Mouse (Mus musculus) hematopoietic stem cell, adult 5-6 weeks (primary cell): ENCODE measurements at regions not wholly inside any gene's neighbourhood (a gene's known extent, or its start where the extent isn't known, plus 50 kb on each side); places are given as distances from the start of the nearest gene placed in this dataset.

Experiments used
- ATAC-seq, 2 experiments: fragments of 125-278 bp in 1 of 2; replicated peaks in 1 of 2; 2 replicates each; pipeline ENCODE4 v1.8.0; 2016 to 2017; ENCODE audit warnings: inconsistent platforms in 2 of 2, mild to moderate bottlenecking in 2 of 2, moderate number of reproducible peaks in 2 of 2, low read depth in 1 of 2, moderate TSS enrichment in 1 of 2; ENCODE audit not compliant: low FRiP score in 2 of 2, poor library complexity in 2 of 2, severe bottlenecking in 2 of 2, insufficient read depth in 1 of 2, low TSS enrichment in 1 of 2

DNA sequence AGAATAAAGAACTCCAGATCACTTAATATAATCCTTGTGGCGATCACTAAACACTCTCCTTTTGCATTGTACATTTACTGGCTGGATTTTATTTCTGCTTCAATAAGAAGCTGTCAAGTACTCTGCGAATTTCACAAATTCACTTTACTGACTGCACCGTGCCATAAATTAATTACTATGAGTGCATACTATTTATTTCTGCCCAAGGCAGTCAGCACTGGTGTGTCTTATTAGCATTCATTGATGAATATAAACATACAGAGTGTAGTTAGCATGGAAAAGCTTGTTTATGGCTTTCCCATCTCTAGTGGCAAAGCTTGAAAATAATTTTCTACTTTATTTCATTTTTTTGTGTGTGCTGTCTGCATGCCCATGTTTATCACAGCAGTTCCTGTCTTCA, 453.3 kb upstream of the Lmcd1 start:
- ATAC-seq, result no peak

GRCm38 (mm10) chr6:111844321-111844835, 429.2 kb upstream of the Lmcd1 start:
- no peak for ATAC-seq

DNA sequence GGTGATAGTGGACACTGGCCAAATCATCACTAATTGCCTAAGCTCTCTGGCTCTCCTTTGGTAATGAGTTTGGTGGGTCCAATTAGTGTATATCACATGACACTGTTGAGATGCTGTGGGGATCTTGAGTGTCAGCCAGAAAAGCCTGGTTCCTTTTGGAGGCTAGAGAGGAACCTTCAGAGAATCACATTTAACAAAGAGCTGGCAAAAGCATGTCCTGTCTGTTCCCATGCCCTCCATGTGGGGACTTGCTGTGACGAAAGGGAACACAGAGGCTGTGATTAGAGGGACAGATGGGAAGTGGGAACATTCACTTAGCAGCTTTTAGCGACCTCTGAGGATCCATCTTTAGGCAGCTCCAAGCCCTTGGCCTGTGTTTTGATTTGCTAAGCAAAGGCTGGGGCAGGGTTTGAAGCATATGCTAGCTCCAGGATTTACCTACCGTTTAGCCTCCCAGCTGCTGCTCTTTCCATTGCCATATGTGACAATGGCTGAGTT, 407.4 kb upstream of the Lmcd1 start:
- ATAC-seq, result no peak

DNA sequence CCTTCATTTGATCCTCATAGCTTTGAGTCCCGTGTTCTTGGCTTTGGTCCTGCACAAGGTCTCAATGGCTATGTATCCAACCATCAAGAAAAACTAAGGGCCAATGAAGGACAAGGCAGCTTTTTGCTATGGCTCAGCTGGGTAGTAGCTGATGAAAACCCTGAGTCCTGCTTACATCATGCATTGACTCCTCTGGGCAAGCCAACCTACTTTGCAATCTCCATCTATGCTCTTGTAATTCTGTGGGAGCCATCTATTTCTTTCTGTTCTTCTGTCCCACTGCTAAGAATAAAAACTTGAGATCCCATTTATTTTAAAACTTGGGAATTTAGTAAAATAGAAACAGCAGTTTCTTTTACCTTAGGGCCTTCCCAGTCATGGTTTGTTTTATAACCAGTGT, 391.0 kb upstream of the Lmcd1 start:
- ATAC-seq, result no peak

DNA sequence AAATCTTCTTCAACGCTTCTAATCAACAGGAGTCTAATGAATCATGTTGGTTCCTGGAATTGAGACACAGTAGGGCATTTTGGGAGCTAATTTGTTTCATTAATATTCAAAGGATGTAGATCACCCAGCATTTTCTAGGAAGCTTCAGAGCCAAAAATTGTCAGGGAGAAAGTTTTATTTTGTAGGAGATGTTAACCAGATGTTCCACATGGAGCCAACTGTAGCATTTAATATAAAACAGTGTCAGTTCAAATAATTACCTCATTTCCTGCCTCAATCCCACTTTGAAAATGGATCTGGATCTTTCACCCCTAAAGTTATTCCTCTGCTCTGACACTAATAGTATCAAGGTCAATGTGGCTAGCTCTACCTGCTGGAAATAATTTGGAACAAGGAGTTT, 389.6 kb upstream of the Lmcd1 start:
- ATAC-seq, result no peak

DNA sequence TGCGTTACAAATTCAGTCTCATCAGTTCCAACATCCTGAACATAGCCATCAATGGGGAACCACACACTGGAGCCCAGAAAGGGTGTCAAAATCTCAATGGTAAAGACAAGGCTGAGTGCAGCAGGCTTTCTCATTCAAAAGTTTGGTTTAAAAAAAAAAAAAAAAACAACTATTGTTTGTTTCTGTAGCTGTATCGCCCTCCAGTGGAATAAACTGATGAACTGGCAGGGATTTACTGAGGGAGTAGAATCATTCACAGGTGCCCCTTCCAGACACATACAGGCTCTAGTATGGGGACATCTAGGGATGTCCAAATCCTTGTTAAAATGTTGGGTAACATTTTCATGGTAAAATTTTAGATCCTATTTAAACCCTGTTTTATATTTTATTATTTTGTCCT, 361.6 kb upstream of the Lmcd1 start:
- no peak for ATAC-seq

- ATAC-seq, result no peak
Observed at GRCm38 (mm10) chr6:111913771-111914405, 359.7 kb upstream of the Lmcd1 start.

DNA sequence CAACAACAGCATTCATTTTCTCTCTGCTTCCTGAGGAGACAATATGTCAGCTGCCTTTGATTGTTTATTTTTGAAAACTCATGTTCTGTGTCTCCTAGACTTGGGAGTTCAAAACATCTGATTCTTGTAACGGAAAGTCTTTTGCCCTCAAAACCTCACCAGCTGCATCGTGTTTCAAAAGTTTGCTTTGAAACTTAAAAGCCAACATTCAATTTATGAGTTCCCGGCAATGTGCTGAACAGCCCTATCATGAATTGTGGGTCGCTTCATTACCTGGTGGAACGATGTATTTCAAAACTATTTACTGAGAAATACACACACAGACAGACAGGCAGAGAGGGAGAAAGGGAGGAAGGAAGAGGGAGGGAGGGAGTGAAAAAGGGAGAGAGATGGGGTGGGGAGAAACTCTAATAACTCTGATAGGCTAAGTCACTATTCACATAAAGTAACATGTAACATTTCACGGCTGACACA, 356.3 kb upstream of the Lmcd1 start:
- no peak for ATAC-seq

- ATAC-seq, result no peak
Observed at GRCm38 (mm10) chr6:111917868-111918597, 355.5 kb upstream of the Lmcd1 start.

DNA sequence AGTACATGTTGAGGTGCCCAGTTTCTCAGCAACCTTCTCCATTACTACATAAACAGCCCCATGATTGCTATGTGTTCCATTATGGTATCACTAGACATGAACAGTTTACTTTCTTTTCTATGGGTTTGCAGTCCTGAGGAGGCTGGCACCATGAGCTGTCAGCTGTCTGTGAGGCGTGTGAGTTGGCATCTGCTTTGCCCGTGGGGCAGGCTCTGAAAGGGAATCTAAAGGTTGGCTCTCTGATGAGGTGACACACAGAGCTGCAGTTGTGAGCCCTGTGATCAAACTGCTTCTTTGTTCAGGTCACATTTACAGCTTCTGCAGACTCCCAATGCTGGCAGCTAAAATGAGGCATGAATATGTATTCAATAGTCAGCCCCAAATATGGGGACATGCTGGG, 341.0 kb upstream of the Lmcd1 start:
- ATAC-seq, result no peak

DNA sequence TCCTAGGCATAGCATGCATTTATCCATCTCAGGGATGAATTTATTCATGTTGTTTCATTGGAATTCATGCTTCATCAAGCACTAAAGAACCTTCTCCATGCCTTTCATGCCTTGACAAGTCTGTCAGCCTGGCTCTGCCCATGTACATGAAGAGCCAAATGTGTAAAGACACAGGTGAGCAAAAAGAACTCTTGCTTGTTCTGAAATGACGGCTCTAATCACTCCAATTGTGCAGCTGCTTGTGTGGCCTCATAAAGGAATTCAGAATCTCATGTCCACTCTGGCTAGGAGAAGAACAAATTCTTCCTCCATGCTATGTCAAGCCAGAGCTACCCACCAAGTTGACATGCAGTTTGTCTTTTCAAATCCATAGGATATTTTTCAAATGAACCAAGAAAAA, 319.2 kb upstream of the Lmcd1 start:
- ATAC-seq, result no peak

GRCm38 (mm10) chr6:111965766-111966165, 307.8 kb upstream of the Lmcd1 start:
- no peak for ATAC-seq

- ATAC-seq, result no peak
Observed at GRCm38 (mm10) chr6:111985452-111985851, 288.1 kb upstream of the Lmcd1 start.

DNA sequence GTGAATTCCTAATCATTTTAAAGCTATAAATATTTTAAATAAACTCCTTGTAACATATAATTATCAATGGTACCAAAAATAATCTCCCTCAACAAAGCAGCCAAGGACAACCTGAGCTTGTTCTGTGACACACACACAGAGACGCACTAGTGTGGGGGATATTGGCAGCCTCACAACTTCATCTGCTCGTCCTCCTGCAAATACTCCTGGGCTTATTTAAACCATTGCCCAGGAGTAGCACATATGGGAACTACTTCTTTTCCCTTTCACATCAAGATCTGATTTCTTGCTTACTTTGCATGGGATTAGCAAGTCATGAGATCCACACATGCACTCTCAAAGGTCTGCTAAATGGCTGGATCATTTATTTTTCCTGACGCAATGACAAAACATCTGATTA, 277.7 kb upstream of the Lmcd1 start:
- no peak for ATAC-seq

DNA sequence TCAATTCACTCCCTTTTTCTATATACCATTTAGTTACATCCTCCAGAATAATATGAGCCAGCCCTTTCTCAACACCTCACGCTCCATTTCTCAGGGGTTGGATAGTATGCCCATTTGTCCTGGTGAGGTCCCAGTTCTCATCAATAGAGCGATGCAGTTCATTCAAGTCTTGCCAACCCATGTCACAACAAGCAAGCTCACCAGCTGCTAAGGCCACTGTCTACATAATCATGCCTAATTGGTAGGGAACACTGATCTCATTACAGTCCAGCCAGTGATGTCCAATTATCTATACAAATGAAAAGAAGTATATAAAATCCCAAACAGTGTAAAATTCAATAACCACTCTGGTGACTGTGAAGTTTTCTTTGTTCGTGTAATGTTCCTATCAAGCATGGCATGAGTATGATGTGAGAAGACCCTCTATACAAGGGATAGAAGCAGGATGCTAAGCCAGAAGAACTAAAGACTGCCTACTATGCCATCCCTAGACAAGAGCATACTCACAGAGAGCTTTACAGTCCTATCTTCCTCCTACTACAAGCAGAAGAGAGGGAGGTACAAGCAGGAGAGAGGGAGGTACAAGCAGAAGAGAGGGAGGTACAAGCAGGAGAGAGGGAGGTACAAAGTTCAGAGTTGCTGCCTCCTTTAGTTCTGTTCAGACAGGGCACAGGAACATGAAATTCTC, 269.6 kb upstream of the Lmcd1 start:
- ATAC-seq, result no peak

GRCm38 (mm10) chr6:112026261-112027205, 247.0 kb upstream of the Lmcd1 start:
- ATAC-seq, result no peak

- no peak for ATAC-seq
Observed at GRCm38 (mm10) chr6:112050548-112051184, 222.9 kb upstream of the Lmcd1 start.
